Mouse (Mus musculus) lung, postnatal 0 days (tissue): ENCODE measurements around the gene Phactr1. TPM values are rescaled to one million over a fixed set of nuclear protein-coding genes. Genes with fewer than 3 reads are reported as not detected.

ENCODE experiments used
- ATAC-seq: fragments of 200-750 bp; cut with Nextera tagmentation; 2 replicates; pipeline ENCODE4 v1.8.0; 2017; ENCODE audit warnings: moderate library complexity
- DNase-seq: peaks from one replicate; pipeline ENCODE4 v3.0.0-alpha.2; 2016; ENCODE audit warnings: low spot score
- H3K27ac ChIP-seq: fragments of 300-500 bp; sonication (generic); 2 replicates; pipeline ENCODE4 v1.5.1; 2014; ENCODE audit warnings: antibody characterized with exemption, mild to moderate bottlenecking, low read length, mixed read lengths
- H3K27me3 ChIP-seq: fragments of 300-500 bp; sonication (generic); replicated peaks from 2 replicates; pipeline ENCODE4 v1.6.1; 2014; ENCODE audit warnings: low read length, mixed read lengths; ENCODE audit not compliant: insufficient read depth
- H3K36me3 ChIP-seq: fragments of 300-500 bp; sonication (generic); 2 replicates; pipeline ENCODE4 v1.6.1; 2014; ENCODE audit warnings: low read length, mixed read lengths; ENCODE audit not compliant: insufficient read depth
- H3K4me1 ChIP-seq: fragments of 300-500 bp; sonication (generic); 2 replicates; pipeline ENCODE4 v1.6.1; 2014; ENCODE audit warnings: antibody characterized with exemption, low read depth, low read length, mixed read lengths; ENCODE audit not compliant: insufficient read depth
- H3K4me2 ChIP-seq: fragments of 300-500 bp; sonication (generic); replicated peaks from 2 replicates; pipeline ENCODE4 v1.6.1; 2014; ENCODE audit warnings: low read depth, mild to moderate bottlenecking, low read length, moderate library complexity, mixed read lengths
- H3K4me3 ChIP-seq: fragments of 300-500 bp; sonication (generic); 2 replicates; pipeline ENCODE4 v1.5.1; 2014; ENCODE audit warnings: low read depth, low read length
- H3K9ac ChIP-seq: fragments of 300-500 bp; sonication (generic); replicated peaks from 2 replicates; pipeline ENCODE4 v1.6.1; 2014; ENCODE audit warnings: low read depth, mild to moderate bottlenecking
- H3K9me3 ChIP-seq: fragments of 300-500 bp; sonication (generic); 2 replicates; pipeline ENCODE4 v1.6.1; 2016; ENCODE audit warnings: low read length, mixed read lengths
- CTCF ChIP-seq: IDR thresholded peaks from 2 replicates; pipeline ENCODE4 v1.5.1; 2016; ENCODE audit warnings: antibody characterized with exemption, mild to moderate bottlenecking
- EP300 ChIP-seq: IDR thresholded peaks from 2 replicates; pipeline ENCODE4 v1.6.1; 2016; ENCODE audit warnings: antibody characterized with exemption, mild to moderate bottlenecking, control low read depth
- WGBS: fragments of 180-500 bp; shearing (Covaris S2); extraction: QIAGEN DNeasy Blood & Tissue Kit; methylation state at CpG from one replicate; pipeline ENCODE4 v1.1.7; 2014; 5-methylcytosine and 5-hydroxymethylcytosine counted together
- polyA plus RNA-seq: library from polyadenylated mRNA; unstranded; fragments of >200 nt; fragmentation: Nextera tagmentation; extraction: Ambion mirVana; gene quantifications from 2 replicates; pipeline ENCODE4 v1.2.1, GENCODE M21; 2015

The Phactr1 gene
- polyA plus RNA-seq, 1 experiment from 2014 or later: 31.4 TPM

DNA sequence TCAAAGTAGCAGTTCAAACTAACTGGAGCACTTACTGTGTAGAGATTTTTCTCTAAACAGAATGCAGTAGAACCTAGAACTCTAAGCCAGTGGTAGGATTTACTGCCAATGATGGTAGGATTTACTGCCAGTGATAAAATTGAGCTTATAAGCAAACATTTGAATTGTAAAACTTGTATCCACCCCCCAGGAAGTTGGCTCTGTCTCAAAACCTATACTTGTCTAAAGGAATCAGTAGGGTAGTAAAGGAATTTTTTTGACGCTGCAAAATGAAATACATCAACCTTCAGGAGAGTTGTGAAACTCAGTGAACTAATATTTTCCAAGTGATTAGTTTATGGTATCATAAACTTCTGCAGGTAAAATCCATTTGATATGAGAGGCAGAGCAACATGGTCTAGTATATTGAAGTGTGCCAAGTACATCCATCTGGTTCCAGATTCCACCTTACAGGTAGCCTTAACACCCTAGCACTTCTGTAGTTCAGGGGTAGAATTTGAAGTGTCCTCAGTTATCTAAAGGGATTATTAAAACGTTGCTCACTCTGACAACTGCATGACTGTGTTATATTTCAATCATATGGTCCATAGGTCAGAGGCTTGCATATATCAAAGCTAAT, 310.2 kb downstream of the Phactr1 start:
- TF ChIP-seq EP300 (no peak), CTCF (no peak)
- H3K27ac ChIP-seq: no peak overlapping the region
- no peaks in the 10 kb centered on the region for H3K4me1 ChIP-seq
- DNase-seq: no peak
- H3K36me3 ChIP-seq: no peaks in the 10 kb centered on the region
- no peak for ATAC-seq
- WGBS: 60% methylated on average over 2 of the region's 2 CpGs
- H3K27me3 ChIP-seq: no peaks in the 10 kb centered on the region
- H3K9me3 ChIP-seq: no peaks in the 10 kb centered on the region
- no peak overlapping the region for H3K9ac ChIP-seq
- H3K4me3 ChIP-seq: no peak overlapping the region
- no peak overlapping the region for H3K4me2 ChIP-seq

DNA sequence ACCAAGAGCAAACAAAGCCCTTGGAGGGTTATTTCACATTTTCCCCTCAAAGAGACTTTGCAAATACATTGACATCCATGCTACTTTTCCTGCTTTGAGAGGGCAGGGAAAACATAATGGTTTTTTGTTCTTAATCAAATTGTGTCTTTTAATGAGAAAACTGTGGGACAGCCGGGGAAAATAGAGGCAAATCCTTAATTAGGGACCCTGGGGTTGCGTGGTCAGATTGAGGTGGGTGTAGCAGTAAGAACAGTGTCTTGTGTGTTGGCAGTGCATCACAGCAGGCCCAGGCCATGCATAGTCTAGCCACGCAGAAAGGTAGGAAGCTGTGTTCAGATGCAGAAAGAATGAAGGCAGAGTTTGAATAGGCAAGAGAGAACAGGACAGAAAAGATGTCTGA, 310.7 kb downstream of the Phactr1 start:
- H3K4me3 ChIP-seq: no peak overlapping the region
- no peaks in the 10 kb centered on the region for H3K4me1 ChIP-seq
- 83% methylated on average over 3 of the region's 3 CpGs for WGBS
- DNase-seq: no peak
- no peak for ATAC-seq
- no peaks in the 10 kb centered on the region for H3K27me3 ChIP-seq
- H3K36me3 ChIP-seq: no peaks in the 10 kb centered on the region
- no peaks in the 10 kb centered on the region for H3K9me3 ChIP-seq
- H3K4me2 ChIP-seq: no peak overlapping the region
- no peak overlapping the region for H3K27ac ChIP-seq
- H3K9ac ChIP-seq: no peak overlapping the region
- no peak for TF ChIP-seq CTCF
- no peak for TF ChIP-seq EP300

DNA sequence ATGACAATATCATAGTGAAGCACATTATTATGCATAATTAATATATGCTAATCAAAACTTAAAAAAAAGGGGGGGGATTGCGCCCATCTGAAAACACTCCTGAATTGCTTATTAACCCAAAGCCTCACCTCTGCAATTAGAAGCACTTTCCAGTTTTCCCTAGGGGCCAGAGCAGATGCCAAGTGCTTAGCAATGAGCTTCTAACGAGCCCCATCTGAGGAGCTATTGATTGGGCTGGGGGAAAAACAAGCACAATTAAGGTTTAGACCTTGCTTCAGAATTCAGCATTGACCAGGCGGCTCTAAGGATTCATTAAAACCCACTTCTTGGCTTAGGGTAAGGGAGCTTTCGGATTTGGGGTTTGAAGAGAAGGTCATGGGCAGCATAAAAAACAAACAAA, 311.9 kb downstream of the Phactr1 start:
- Histone ChIP-seq H3K4me2 (no peak overlapping the region), H3K27ac (no peak overlapping the region), H3K4me3 (no peak overlapping the region), H3K27me3 (no peaks in the 10 kb centered on the region), H3K4me1 (no peaks in the 10 kb centered on the region), H3K9ac (no peak overlapping the region), H3K36me3 (no peaks in the 10 kb centered on the region), H3K9me3 (no peaks in the 10 kb centered on the region)
- TF ChIP-seq EP300 (no peak), CTCF (no peak)
- 86% methylated on average over 4 of the region's 4 CpGs for WGBS
- no peak for DNase-seq
- no peak for ATAC-seq

DNA sequence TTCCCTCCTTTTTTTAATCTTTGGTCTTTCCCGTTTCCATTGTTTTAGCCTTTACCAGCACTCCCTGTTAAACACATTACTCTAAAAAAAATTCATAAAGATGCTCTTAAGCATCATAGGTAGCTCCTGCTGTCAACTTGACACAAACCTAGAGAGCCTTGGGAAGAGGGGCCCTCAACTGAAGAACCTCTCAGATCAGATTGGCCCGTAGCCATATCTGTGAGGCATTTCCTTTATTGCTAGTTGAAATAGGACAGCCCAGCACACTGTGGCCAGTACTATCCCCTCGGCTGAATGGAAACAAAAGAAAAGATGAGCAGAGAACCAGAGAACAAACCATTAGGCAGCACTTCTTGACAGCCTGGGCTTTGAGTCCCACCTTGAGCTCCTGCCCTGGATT, 313.9 kb downstream of the Phactr1 start:
- Histone ChIP-seq H3K9me3 (no peaks in the 10 kb centered on the region), H3K27me3 (no peaks in the 10 kb centered on the region), H3K4me3 (no peak overlapping the region), H3K27ac (no peak overlapping the region), H3K4me1 (no peaks in the 10 kb centered on the region), H3K4me2 (no peak overlapping the region), H3K9ac (no peak overlapping the region), H3K36me3 (no peaks in the 10 kb centered on the region)
- 41% methylated on average over 3 of the region's 3 CpGs for WGBS
- DNase-seq: no peak
- TF ChIP-seq CTCF (no peak), EP300 (no peak)
- no peak for ATAC-seq

DNA sequence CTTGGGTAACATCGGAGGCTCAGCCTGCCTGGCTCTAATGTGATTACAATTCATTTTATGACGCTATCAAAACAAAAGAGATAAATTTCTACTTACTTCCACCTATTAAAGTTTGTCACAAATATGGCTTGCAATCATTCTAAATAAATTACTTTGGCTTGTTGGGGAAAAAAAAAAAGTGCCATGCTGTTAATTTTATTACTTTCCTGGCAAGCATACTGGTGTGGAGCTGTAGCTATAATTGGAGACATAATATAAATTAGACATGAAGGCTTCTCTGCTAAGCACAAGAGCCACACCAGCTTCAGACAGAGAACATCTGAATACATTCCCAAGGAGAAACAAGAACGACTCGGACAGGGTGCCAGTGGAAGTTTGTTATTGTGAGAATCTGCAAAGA, 315.8 kb downstream of the Phactr1 start:
- H3K27ac ChIP-seq: no peak overlapping the region
- WGBS: 60% methylated on average over 4 of the region's 4 CpGs
- no peak overlapping the region for H3K4me2 ChIP-seq
- no peaks in the 10 kb centered on the region for H3K36me3 ChIP-seq
- ATAC-seq (no peak), DNase-seq (no peak)
- no peak overlapping the region for H3K9ac ChIP-seq
- no peak for TF ChIP-seq EP300
- TF ChIP-seq CTCF: no peak
- no peak overlapping the region for H3K4me3 ChIP-seq
- no peaks in the 10 kb centered on the region for H3K9me3 ChIP-seq
- no peaks in the 10 kb centered on the region for H3K27me3 ChIP-seq
- H3K4me1 ChIP-seq: no peaks in the 10 kb centered on the region

DNA sequence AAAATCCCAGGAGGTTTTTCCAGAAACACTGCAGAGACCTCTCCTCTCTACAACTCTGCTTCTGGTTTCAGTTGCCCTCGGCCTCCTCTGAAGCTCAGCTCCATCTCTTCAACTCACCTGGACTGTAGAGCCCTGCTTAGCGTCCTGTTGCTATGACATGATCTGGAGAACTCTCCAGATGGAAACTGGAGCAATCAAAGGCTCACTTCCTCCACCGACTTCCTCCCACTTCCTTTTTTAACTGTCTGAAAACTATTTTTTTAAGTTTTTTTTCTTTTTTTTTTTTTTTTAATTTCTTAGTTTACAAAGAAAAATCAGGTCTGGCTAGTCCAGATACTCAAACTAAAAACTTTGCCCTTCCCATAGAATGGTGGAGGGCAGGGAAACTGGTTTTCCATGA, 318.9 kb downstream of the Phactr1 start:
- Histone ChIP-seq H3K27me3 (no peaks in the 10 kb centered on the region), H3K4me1 (no peaks in the 10 kb centered on the region), H3K36me3 (no peaks in the 10 kb centered on the region), H3K4me3 (no peak overlapping the region), H3K9me3 (no peaks in the 10 kb centered on the region), H3K27ac (no peak overlapping the region), H3K4me2 (no peak overlapping the region), H3K9ac (no peak overlapping the region)
- ATAC-seq (no peak), DNase-seq (no peak)
- 63% methylated on average over 3 of the region's 3 CpGs for WGBS
- TF ChIP-seq EP300: no peak
- no peak for TF ChIP-seq CTCF

DNA sequence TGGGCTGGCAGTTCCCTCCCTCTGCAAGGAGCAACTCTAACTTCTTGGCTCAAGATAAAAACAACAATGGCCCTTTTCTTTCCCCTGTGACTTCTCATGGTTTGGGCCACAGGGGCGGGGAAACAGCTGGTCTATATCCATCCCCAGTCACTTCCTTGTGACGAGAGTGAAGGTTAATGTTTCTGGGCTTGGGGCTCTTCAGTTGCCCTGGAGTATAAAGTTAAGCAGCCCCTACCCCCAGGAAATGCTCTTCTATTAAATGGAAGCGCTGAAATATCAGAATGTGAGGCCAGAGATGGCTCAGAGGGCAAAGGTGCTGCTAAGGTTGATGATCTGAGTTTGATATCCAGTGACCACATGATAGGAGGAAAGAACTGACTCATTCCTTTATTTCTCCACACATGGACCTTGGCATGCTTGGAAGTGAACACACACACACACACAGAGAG, 324.7 kb downstream of the Phactr1 start:
- 17% methylated on average over 3 of the region's 3 CpGs for WGBS
- no peak for TF ChIP-seq CTCF
- TF ChIP-seq EP300: peak; percentile 62
- no peaks in the 10 kb centered on the region for H3K36me3 ChIP-seq
- peak overlapping the region; percentile 34; the same call in 1 of the 2 replicates for H3K27ac ChIP-seq
- DNase-seq (peak; percentile 87), ATAC-seq (peak; percentile 95)
- H3K4me1 ChIP-seq: peaks cover 3% of the 10 kb centered on the region; the same call in 1 of the 2 replicates
- no peaks in the 10 kb centered on the region for H3K27me3 ChIP-seq
- H3K4me2 ChIP-seq: no peak overlapping the region
- H3K9ac ChIP-seq: no peak overlapping the region
- no peak overlapping the region for H3K4me3 ChIP-seq
- H3K9me3 ChIP-seq: no peaks in the 10 kb centered on the region
